Mouse (Mus musculus) MEL (cell line): ENCODE results near the gene Ccdc194. TPM values are rescaled to one million over a fixed set of nuclear protein-coding genes. Genes with fewer than 3 reads are reported as not detected.

Experiments used
- DNase-seq: peaks from one replicate; pipeline ENCODE4 v3.0.0; 2011; ENCODE audit warnings: low read depth, low spot score
- H3K27ac ChIP-seq: 2 replicates; pipeline ENCODE4 v1.5.1; 2012; ENCODE audit warnings: low read depth, mild to moderate bottlenecking, control low read depth, low read length, moderate library complexity; ENCODE audit not compliant: control insufficient read depth
- H3K27me3 ChIP-seq, 2 experiments: fragments of 150-350 bp in 1 of 2; sonication (generic) in 1 of 2; 2 replicates each; pipeline ENCODE4 v1.6.1; 2012; ENCODE audit warnings: low read length in 2 of 2, mild to moderate bottlenecking in 2 of 2, improper control_type of control experiment in 1 of 2, moderate library complexity in 1 of 2; ENCODE audit not compliant: insufficient read depth in 2 of 2, control insufficient read depth in 1 of 2
- H3K36me3 ChIP-seq, 2 experiments: 2 replicates each; pipeline ENCODE4 v1.6.1; 2012 to 2014; ENCODE audit warnings: low read length in 2 of 2, improper control_type of control experiment in 1 of 2, inconsistent platforms in 1 of 2, mild to moderate bottlenecking in 1 of 2; ENCODE audit not compliant: insufficient read depth in 2 of 2, control insufficient read depth in 1 of 2
- H3K4me1 ChIP-seq, 2 experiments: fragments of 150-350 bp in 1 of 2; sonication (generic) in 1 of 2; 2 replicates each; pipeline ENCODE4 v1.6.1; 2012; ENCODE audit warnings: low read length in 2 of 2, improper control_type of control experiment in 1 of 2, mild to moderate bottlenecking in 1 of 2; ENCODE audit not compliant: insufficient read depth in 2 of 2, control insufficient read depth in 1 of 2
- H3K4me3 ChIP-seq, 2 experiments: fragments of 150-350 bp in 1 of 2; sonication (generic) in 1 of 2; 2 replicates each; pipeline ENCODE4 v1.5.1; 2012; ENCODE audit warnings: low read depth in 2 of 2, low read length in 2 of 2, mild to moderate bottlenecking in 2 of 2, moderate library complexity in 2 of 2, control low read depth in 1 of 2, improper control_type of control experiment in 1 of 2; ENCODE audit not compliant: control insufficient read depth in 1 of 2, insufficient read depth in 1 of 2
- H3K79me2 ChIP-seq: 2 replicates; pipeline ENCODE4 v1.6.1; 2012; ENCODE audit warnings: mild to moderate bottlenecking, low read length, moderate library complexity; ENCODE audit not compliant: control insufficient read depth, poor library complexity, insufficient read depth
- H3K9ac ChIP-seq: 2 replicates; pipeline ENCODE4 v1.6.1; 2012; ENCODE audit warnings: low read depth, mild to moderate bottlenecking, control low read depth, low read length, moderate library complexity; ENCODE audit not compliant: control insufficient read depth, poor library complexity, severe bottlenecking
- H3K9me3 ChIP-seq: fragments of 150-350 bp; sonication (generic); replicated peaks from 2 replicates; pipeline ENCODE4 v1.6.1; 2012; ENCODE audit warnings: mild to moderate bottlenecking, low read length, improper control_type of control experiment, moderate library complexity; ENCODE audit not compliant: insufficient read depth
- CHD2 ChIP-seq: IDR thresholded peaks from 2 replicates; pipeline ENCODE4 v1.6.1; 2011; ENCODE audit warnings: low read length, improper control_type of control experiment
- CTCF ChIP-seq, 3 experiments: IDR thresholded peaks in 2 of 3; conservative IDR thresholded peaks in 1 of 3; 2 replicates each; pipeline ENCODE4 v1.5.1; 2011 to 2012; ENCODE audit warnings: low read length in 3 of 3, low read depth in 2 of 3, mild to moderate bottlenecking in 2 of 3, improper control_type of control experiment in 1 of 3, inconsistent platforms in 1 of 3, mixed read lengths in 1 of 3, moderate library complexity in 1 of 3; ENCODE audit not compliant: control insufficient read depth in 1 of 3, insufficient read depth in 1 of 3, poor library complexity in 1 of 3, severe bottlenecking in 1 of 3
- E2F4 ChIP-seq: IDR thresholded peaks from 2 replicates; pipeline ENCODE4 v1.6.1; 2011; ENCODE audit warnings: low read depth, low read length, improper control_type of control experiment, borderline replicate concordance
- EP300 ChIP-seq, 2 experiments: IDR thresholded peaks; 2 replicates each; pipeline ENCODE4 v1.6.1; 2011; ENCODE audit warnings: improper control_type of control experiment in 2 of 2, low read length in 2 of 2, low read depth in 1 of 2, mild to moderate bottlenecking in 1 of 2
- ETS1 ChIP-seq: IDR thresholded peaks from 2 replicates; pipeline ENCODE4 v1.6.1; 2012; ENCODE audit warnings: low read depth, mild to moderate bottlenecking, inconsistent platforms, low read length, improper control_type of control experiment, moderate library complexity
- GATA1 ChIP-seq: IDR thresholded peaks from 2 replicates; pipeline ENCODE4 v1.6.1; 2011; ENCODE audit warnings: low read depth, low read length, improper control_type of control experiment
- HCFC1 ChIP-seq: IDR thresholded peaks from 2 replicates; pipeline ENCODE4 v1.6.1; 2012; ENCODE audit warnings: low read depth, mild to moderate bottlenecking, inconsistent platforms, low read length, improper control_type of control experiment, moderate library complexity
- JUND ChIP-seq: IDR thresholded peaks from 2 replicates; pipeline ENCODE4 v1.6.1; 2011; ENCODE audit warnings: low read depth, mild to moderate bottlenecking, improper control_type of control experiment, low read length
- KAT2A ChIP-seq: conservative IDR thresholded peaks from 2 replicates; pipeline ENCODE4 v1.6.1; 2012; ENCODE audit warnings: low read depth, low read length, improper control_type of control experiment, inconsistent platforms
- MAFK ChIP-seq: IDR thresholded peaks from 2 replicates; pipeline ENCODE4 v1.6.1; 2011; ENCODE audit warnings: low read depth, mild to moderate bottlenecking, low read length, improper control_type of control experiment, borderline replicate concordance
- MAX ChIP-seq: IDR thresholded peaks from 2 replicates; pipeline ENCODE4 v1.6.1; 2011; ENCODE audit warnings: low read length, improper control_type of control experiment
- MEF2A ChIP-seq: IDR thresholded peaks from 2 replicates; pipeline ENCODE4 v1.6.1; 2014; ENCODE audit warnings: low read depth, mild to moderate bottlenecking, inconsistent platforms, low read length, improper control_type of control experiment; ENCODE audit not compliant: poor library complexity, insufficient replicate concordance, severe bottlenecking; ENCODE audit errors: extremely low read depth
- MYB ChIP-seq: IDR thresholded peaks from 2 replicates; pipeline ENCODE4 v1.6.1; 2011; ENCODE audit warnings: mild to moderate bottlenecking, low read depth, low read length, improper control_type of control experiment
- MYC ChIP-seq: IDR thresholded peaks from 2 replicates; pipeline ENCODE4 v1.6.1; 2011; ENCODE audit warnings: low read depth, mild to moderate bottlenecking, low read length, improper control_type of control experiment, moderate library complexity
- NELFE ChIP-seq: IDR thresholded peaks from 2 replicates; pipeline ENCODE4 v1.6.1; 2011; ENCODE audit warnings: low read depth, low read length, improper control_type of control experiment
- NRF1 ChIP-seq: IDR thresholded peaks from 2 replicates; pipeline ENCODE4 v1.6.1; 2014; ENCODE audit warnings: low read depth, mild to moderate bottlenecking, inconsistent platforms, low read length, improper control_type of control experiment, moderate library complexity; ENCODE audit not compliant: poor library complexity, insufficient read depth, severe bottlenecking
- POLR2A ChIP-seq, 2 experiments: IDR thresholded peaks; 2 replicates each; pipeline ENCODE4 v1.6.1; 2011 to 2012; ENCODE audit warnings: low read length in 2 of 2, mild to moderate bottlenecking in 2 of 2, control low read depth in 1 of 2, improper control_type of control experiment in 1 of 2, low read depth in 1 of 2, moderate library complexity in 1 of 2; ENCODE audit not compliant: control insufficient read depth in 1 of 2, insufficient read depth in 1 of 2, poor library complexity in 1 of 2
- POLR2AphosphoS2 ChIP-seq: IDR thresholded peaks from 2 replicates; pipeline ENCODE4 v1.6.1; 2011; ENCODE audit warnings: low read length, improper control_type of control experiment
- SIN3A ChIP-seq: IDR thresholded peaks from 2 replicates; pipeline ENCODE4 v1.6.1; 2012; ENCODE audit warnings: low read length, improper control_type of control experiment, inconsistent platforms
- TAL1 ChIP-seq: IDR thresholded peaks from 2 replicates; pipeline ENCODE4 v1.6.1; 2012; ENCODE audit warnings: mild to moderate bottlenecking, inconsistent platforms, low read length, moderate library complexity, mixed read lengths
- TBP ChIP-seq: IDR thresholded peaks from 2 replicates; pipeline ENCODE4 v1.8.0; 2011; ENCODE audit warnings: low read depth, low read length, improper control_type of control experiment
- TCF12 ChIP-seq: IDR thresholded peaks from 2 replicates; pipeline ENCODE4 v1.6.1; 2014; ENCODE audit warnings: low read depth, mild to moderate bottlenecking, inconsistent platforms, low read length, improper control_type of control experiment, moderate library complexity
- UBTF ChIP-seq: IDR thresholded peaks from 2 replicates; pipeline ENCODE4 v1.6.1; 2012; ENCODE audit warnings: low read depth, mild to moderate bottlenecking, inconsistent platforms, low read length, improper control_type of control experiment, moderate library complexity, borderline replicate concordance; ENCODE audit not compliant: insufficient read depth
- USF1 ChIP-seq: IDR thresholded peaks from 2 replicates; pipeline ENCODE4 v1.6.1; 2014; ENCODE audit warnings: low read depth, mild to moderate bottlenecking, inconsistent platforms, low read length, improper control_type of control experiment, moderate library complexity
- ZMIZ1 ChIP-seq: IDR thresholded peaks from 2 replicates; pipeline ENCODE4 v1.6.1; 2012; ENCODE audit warnings: low read depth, mild to moderate bottlenecking, inconsistent platforms, low read length, improper control_type of control experiment, moderate library complexity
- polyA plus RNA-seq, 2 experiments: library from polyadenylated mRNA; stranded (reverse) in 1 of 2; unstranded in 1 of 2; fragments of >175 nt in 1 of 2; fragments of >200 nt in 1 of 2; gene quantifications; 2 replicates each; pipeline versions ENCODE4 v1.2.1 to v1.2.4; 2012; ENCODE audit warnings: low replicate concordance in 2 of 2, low read depth in 1 of 2; ENCODE audit not compliant: insufficient read length in 2 of 2, insufficient read depth in 1 of 2, missing spikeins in 1 of 2
- total RNA-seq: library from RNA; depleted of rRNA; stranded (reverse); fragments of 300-350 nt; gene quantifications from 2 replicates; pipeline ENCODE4 v1.2.3, GENCODE M21; 2012

The Ccdc194 gene
- total and polyA plus RNA-seq, 3 experiments = not detected

DNA sequence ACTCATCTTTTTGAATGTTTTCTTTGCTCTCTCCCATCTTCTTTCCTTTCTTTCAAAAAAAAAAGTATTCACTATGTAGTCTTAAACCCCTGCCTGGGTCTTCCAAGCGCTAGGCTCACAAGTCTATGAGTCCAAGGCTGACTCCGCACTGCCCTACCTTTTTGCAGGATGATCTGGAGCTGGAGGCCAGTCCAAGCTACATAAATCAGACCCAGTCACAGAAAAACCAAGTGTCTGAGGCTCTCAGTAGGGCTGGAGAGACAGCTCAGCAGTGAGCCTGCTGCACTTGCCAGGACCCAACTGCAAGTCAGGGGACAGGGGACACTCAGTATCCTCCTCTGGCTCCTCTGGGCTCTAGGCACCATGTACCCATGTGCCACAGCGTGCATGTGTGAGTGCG, 21.2 kb downstream of the Ccdc194 start:
- TF ChIP-seq TBP (no peak), JUND (no peak), EP300 (IDR thresholded peaks at IDR 0.05; ENCODE audit: low read depth in 1 of 2, low read length in 2 of 2) (no peak), MEF2A (no peak), TCF12 (no peak), NELFE (no peak), NRF1 (no peak), ETS1 (no peak), HCFC1 (no peak), E2F4 (no peak), POLR2A (IDR thresholded peaks at IDR 0.05; ENCODE audit: control insufficient read depth in 1 of 2, insufficient read depth in 1 of 2, low read depth in 1 of 2, low read length in 2 of 2, poor library complexity in 1 of 2) (no peak), CHD2 (no peak), CTCF (IDR thresholded peaks at IDR 0.05 in 2 of 3, conservative IDR thresholded peaks at IDR 0.05 in 1 of 3; ENCODE audit: control insufficient read depth in 1 of 3, insufficient read depth in 1 of 3, low read depth in 2 of 3, low read length in 3 of 3, poor library complexity in 1 of 3, severe bottlenecking in 1 of 3) (no peak)
- Histone ChIP-seq H3K79me2 (no peaks in the 10 kb centered on the region), H3K9ac (no peak overlapping the region), H3K4me1 (no peaks in the 10 kb centered on the region), H3K27ac (no peak overlapping the region), H3K27me3 (no peaks in the 10 kb centered on the region), H3K9me3 (no peaks in the 10 kb centered on the region), H3K36me3 (no peaks in the 10 kb centered on the region), H3K4me3 (no peak overlapping the region)
- DNase-seq = no peak

DNA sequence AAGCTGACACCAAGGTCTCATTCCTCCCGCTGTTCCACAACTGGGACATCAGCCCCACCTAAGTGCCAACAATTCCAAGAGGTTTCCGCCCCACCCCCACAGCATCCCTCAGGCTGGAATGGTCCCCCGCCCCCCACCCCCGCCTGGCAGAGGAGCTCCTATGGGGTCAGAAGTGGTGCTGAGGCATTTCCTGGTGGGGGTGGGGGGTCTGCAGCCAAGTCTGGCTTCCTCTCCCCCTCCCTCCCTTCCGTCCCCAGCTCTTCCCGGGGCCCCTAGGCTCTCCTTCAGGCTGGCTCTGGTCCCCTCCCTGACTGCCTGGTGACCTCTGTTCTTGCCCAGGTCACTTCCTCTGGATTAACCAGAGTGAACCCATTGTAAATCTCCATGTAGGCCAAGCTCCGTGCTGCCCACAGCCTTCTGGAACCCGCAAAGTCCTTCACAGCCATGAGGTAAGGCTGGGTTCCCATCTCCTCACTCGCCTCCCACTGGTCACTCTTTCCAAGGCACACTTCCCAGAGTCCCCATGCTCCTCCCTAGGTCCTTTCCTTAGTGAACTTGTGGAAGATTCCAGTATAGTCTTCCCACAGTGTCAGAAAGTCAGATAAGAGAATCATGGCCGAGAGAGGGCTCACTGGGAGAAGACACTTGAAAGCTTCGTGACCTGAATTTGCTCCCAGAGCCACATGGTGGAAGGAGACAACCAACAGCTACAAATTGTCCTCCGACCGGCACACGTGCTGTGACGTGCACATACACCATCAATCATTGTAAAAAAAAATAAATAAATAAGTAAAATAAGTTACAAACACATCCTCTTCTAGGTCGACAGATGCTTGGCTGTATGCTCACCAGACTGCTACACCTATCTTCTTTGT, 26.5 kb downstream of the Ccdc194 start:
- TF ChIP-seq MYC (no peak), GATA1 (no peak), HCFC1 (no peak), MYB (no peak), ZMIZ1 (no peak), KAT2A (no peak), MAFK (no peak), POLR2AphosphoS2 (no peak), UBTF (no peak), EP300 (IDR thresholded peaks at IDR 0.05; ENCODE audit: low read depth in 1 of 2, low read length in 2 of 2) (no peak), SIN3A (no peak), MEF2A (no peak), USF1 (no peak), MAX (no peak), TAL1 (no peak), POLR2A (IDR thresholded peaks at IDR 0.05; ENCODE audit: control insufficient read depth in 1 of 2, insufficient read depth in 1 of 2, low read depth in 1 of 2, low read length in 2 of 2, poor library complexity in 1 of 2) (no peak)
- TF ChIP-seq, all 39 proteins: peak for 0

More for the DNA sequence above, 26.5 kb downstream of the Ccdc194 start:
- no peaks in the 10 kb centered on the region for H3K9me3 ChIP-seq
- H3K4me3 ChIP-seq = no peak overlapping the region
- no peak overlapping the region for H3K9ac ChIP-seq
- no peak overlapping the region for H3K27ac ChIP-seq
- H3K79me2 ChIP-seq = no peaks in the 10 kb centered on the region
- H3K27me3 ChIP-seq = no peaks in the 10 kb centered on the region
- no peaks in the 10 kb centered on the region for H3K4me1 ChIP-seq
- DNase-seq = no peak
- no peaks in the 10 kb centered on the region for H3K36me3 ChIP-seq
